Mouse (Mus musculus) hindbrain, postnatal 0 days (tissue): Measurements from ENCODE around the gene Itga8. TPM values are rescaled to one million over a fixed set of nuclear protein-coding genes. Genes with fewer than 3 reads are reported as not detected.

Source experiments
- ATAC-seq: fragments of 200-750 bp; cut with Nextera tagmentation; 2 replicates; pipeline ENCODE4 v1.8.0; 2017; ENCODE audit warnings: mild to moderate bottlenecking, moderate TSS enrichment, moderate library complexity
- DNase-seq: peaks from one replicate; pipeline ENCODE4 v3.0.0-alpha.2; 2015; ENCODE audit warnings: low spot score
- H3K27ac ChIP-seq: fragments of 300-500 bp; sonication (generic); 2 replicates; pipeline ENCODE4 v1.5.1; 2014; ENCODE audit warnings: mild to moderate bottlenecking
- H3K27me3 ChIP-seq: fragments of 300-500 bp; sonication (generic); 2 replicates; pipeline ENCODE4 v1.6.1; 2014; ENCODE audit warnings: low read length, mixed read lengths; ENCODE audit not compliant: insufficient read depth
- H3K36me3 ChIP-seq: fragments of 300-500 bp; sonication (generic); 2 replicates; pipeline ENCODE4 v1.6.1; 2014; ENCODE audit warnings: low read length, mixed read lengths; ENCODE audit not compliant: insufficient read depth
- H3K4me1 ChIP-seq: fragments of 300-500 bp; sonication (generic); 2 replicates; pipeline ENCODE4 v1.6.1; 2014; ENCODE audit warnings: antibody characterized with exemption, low read length, mixed read lengths; ENCODE audit not compliant: insufficient read depth
- H3K4me2 ChIP-seq: fragments of 300-500 bp; sonication (generic); 2 replicates; pipeline ENCODE4 v1.6.1; 2014; ENCODE audit warnings: low read depth, mild to moderate bottlenecking, low read length, moderate library complexity, mixed read lengths
- H3K4me3 ChIP-seq: fragments of 300-500 bp; sonication (generic); 2 replicates; pipeline ENCODE4 v1.5.1; 2014; ENCODE audit warnings: low read length
- H3K9ac ChIP-seq: fragments of 300-500 bp; sonication (generic); replicated peaks from 2 replicates; pipeline ENCODE4 v1.6.1; 2014; ENCODE audit warnings: mild to moderate bottlenecking, low read length, moderate library complexity, mixed read lengths
- H3K9me3 ChIP-seq: fragments of 300-500 bp; sonication (generic); 2 replicates; pipeline ENCODE4 v1.6.1; 2016; ENCODE audit warnings: low read length, mixed read lengths
- CTCF ChIP-seq: IDR thresholded peaks from 2 replicates; pipeline ENCODE4 v1.5.1; 2016; ENCODE audit warnings: antibody characterized with exemption, control low read depth, low read depth
- WGBS: fragments of 180-500 bp; shearing (Covaris S2); extraction: QIAGEN DNeasy Blood & Tissue Kit; methylation state at CpG from one replicate; pipeline ENCODE4 v1.1.7; 2014; 5-methylcytosine and 5-hydroxymethylcytosine counted together
- polyA plus RNA-seq: library from polyadenylated mRNA; unstranded; fragments of >200 nt; fragmentation: Nextera tagmentation; extraction: Ambion mirVana; gene quantifications from 2 replicates; pipeline ENCODE4 v1.2.1, GENCODE M21; 2015
- total RNA-seq: library from RNA; depleted of rRNA; stranded (reverse); fragments of >200 nt; gene quantifications from 2 replicates; pipeline ENCODE4 v1.2.3, GENCODE M21; 2014

The Itga8 gene
- total and polyA plus RNA-seq, 2 experiments from 2014 or later: 2.9 to 3.6 TPM

DNA sequence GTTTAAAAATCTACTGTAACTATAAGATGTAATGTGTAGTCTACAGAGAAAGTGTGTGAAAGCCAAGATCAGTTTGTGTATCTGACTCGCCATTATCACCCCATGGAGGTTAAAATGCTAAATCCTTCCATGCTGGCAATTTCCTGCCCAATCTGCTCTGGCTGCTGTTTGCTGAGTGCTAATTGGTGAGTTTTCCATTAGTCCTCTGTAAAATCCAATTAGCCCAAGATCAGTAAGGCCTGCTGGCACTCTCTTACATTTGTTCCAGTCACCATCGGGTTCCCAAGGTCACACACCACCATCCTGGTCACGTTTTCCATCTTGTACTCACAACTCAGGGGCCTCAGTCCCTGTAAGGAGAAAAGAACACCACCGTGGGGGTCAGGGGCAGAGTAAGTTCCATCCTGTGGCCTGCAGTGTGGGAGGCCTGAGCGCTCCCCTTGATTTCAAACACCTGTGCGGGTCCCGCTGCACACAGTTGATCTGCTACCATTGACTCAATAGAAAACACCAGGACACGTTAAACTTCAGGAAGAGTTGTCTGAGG, 119.2 kb downstream of the Itga8 start:
- 70% methylated on average over 8 of the region's 8 CpGs for WGBS
- H3K4me3 ChIP-seq: no peak overlapping the region
- no peak overlapping the region for H3K27ac ChIP-seq
- no peak for TF ChIP-seq CTCF
- H3K36me3 ChIP-seq: no peaks in the 10 kb centered on the region
- H3K9ac ChIP-seq: no peak overlapping the region
- H3K4me2 ChIP-seq: no peak overlapping the region
- H3K9me3 ChIP-seq: no peaks in the 10 kb centered on the region
- ATAC-seq: peak; percentile 27; the same call in 1 of the 2 replicates
- no peaks in the 10 kb centered on the region for H3K4me1 ChIP-seq
- H3K27me3 ChIP-seq: no peaks in the 10 kb centered on the region
- DNase-seq: no peak

DNA sequence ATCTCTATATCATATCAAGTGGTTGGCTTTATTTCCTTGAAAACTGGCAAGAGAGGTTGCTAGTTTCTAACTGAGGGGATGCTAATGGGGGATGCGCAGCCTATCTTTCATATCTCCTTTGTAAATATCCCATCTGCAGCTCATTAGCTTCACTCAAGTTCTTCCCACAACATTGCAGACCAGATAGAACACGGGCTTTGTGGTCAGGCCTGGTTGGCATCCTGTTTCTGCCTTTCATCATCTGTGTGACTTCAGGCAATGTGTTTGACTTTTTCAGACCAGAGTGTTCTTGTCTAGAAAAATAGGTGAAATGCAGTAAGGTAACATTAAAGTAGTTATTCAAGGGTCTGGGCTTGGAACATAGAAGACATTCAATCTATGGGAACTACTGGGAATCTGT, 121.1 kb downstream of the Itga8 start:
- Histone ChIP-seq H3K9ac (no peak overlapping the region), H3K4me3 (no peak overlapping the region), H3K4me2 (no peak overlapping the region), H3K36me3 (no peaks in the 10 kb centered on the region), H3K27me3 (no peaks in the 10 kb centered on the region), H3K9me3 (no peaks in the 10 kb centered on the region), H3K27ac (no peak overlapping the region), H3K4me1 (no peaks in the 10 kb centered on the region)
- no peak for TF ChIP-seq CTCF
- no peak for ATAC-seq
- DNase-seq: no peak
- 88% methylated on average over 2 of the region's 2 CpGs for WGBS

DNA sequence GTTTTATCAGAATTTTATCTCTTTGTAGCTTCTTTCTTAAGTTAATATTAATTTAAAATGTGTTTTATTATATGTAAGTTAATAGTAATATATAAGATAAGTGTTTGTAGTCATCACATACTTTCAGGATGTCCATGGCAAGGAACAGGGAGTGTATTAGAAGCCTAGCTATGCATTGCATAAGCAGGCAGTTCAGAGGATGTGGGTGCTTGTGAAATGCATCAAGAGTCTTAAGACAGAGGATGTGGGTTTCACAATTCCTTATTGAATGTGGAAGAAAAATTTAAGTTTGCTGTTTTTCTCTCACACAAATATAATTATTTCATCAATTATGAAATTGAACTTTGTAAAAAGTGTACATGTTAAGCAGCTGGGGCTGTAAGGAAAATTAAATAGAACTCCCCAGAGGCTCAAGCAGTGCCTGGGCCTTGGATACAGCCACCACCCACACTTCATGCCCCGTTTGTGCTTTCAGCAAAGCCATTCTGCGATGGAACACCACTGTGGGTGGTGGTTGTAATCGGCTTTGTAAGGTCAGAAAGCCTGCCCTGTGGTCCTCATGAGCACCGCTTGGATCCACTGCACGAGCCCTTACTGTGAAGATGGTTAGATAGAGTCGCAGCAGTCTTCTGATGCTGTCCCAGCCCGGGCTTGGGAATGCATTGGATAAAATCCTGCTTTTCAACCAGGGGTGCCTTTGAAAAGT, 126.8 kb downstream of the Itga8 start:
- Histone ChIP-seq H3K36me3 (no peaks in the 10 kb centered on the region), H3K4me2 (no peak overlapping the region), H3K9ac (no peak overlapping the region), H3K27me3 (no peaks in the 10 kb centered on the region), H3K27ac (no peak overlapping the region), H3K9me3 (no peaks in the 10 kb centered on the region), H3K4me1 (no peaks in the 10 kb centered on the region), H3K4me3 (no peak overlapping the region)
- TF ChIP-seq CTCF: no peak
- ATAC-seq (no peak), DNase-seq (no peak)
- WGBS: 45% methylated on average over 7 of the region's 7 CpGs

DNA sequence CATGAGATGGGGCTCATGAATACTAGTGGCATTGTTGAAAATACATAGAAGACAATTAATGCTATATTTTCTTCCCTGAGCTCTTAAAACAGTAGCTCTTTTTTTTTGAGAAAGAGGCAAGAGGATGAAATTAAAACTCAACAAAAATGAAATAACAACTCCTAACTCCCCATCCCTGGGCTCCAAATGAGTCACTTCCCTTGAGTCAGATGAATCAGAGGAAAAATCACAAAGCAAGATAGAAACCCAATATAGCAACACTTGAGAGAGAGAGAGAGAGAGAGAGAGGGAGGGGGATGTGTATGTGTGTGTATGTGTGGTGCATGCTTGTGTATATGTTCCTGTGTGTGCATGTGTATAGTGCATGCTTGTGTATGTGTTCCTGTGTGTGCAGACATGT, 131.5 kb downstream of the Itga8 start:
- ATAC-seq: no peak
- Histone ChIP-seq H3K27ac (no peak overlapping the region), H3K36me3 (no peaks in the 10 kb centered on the region)

DNA sequence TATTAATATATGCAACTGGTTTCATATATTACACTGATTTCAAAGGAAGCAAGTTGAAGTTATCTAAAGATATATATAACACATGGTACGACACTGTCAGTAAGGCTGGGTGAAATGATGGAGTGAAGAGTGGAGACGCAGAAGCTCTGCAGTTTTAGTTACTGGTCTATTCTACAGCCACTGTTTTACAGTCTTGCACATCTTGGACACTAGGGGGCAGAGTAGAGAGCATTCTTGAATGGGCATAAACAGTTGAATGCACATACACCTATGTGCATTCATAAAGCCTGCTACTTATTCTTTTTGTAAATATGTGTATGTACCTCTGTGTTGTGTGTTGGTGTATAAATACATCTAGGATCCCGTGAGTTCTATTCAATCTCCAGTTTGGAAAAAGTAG, 141.2 kb downstream of the Itga8 start:
- DNase-seq (peak; percentile 47), ATAC-seq (no peak)
- 81% methylated on average over 3 of the region's 3 CpGs for WGBS

More for the DNA sequence above, 131.5 kb downstream of the Itga8 start:
- H3K4me1 ChIP-seq: no peaks in the 10 kb centered on the region
- no peaks in the 10 kb centered on the region for H3K27me3 ChIP-seq
- no peak overlapping the region for H3K9ac ChIP-seq
- no peaks in the 10 kb centered on the region for H3K9me3 ChIP-seq
- H3K4me3 ChIP-seq: no peak overlapping the region
- no peak for TF ChIP-seq CTCF
- DNase-seq: no peak
- no peak overlapping the region for H3K4me2 ChIP-seq

DNA sequence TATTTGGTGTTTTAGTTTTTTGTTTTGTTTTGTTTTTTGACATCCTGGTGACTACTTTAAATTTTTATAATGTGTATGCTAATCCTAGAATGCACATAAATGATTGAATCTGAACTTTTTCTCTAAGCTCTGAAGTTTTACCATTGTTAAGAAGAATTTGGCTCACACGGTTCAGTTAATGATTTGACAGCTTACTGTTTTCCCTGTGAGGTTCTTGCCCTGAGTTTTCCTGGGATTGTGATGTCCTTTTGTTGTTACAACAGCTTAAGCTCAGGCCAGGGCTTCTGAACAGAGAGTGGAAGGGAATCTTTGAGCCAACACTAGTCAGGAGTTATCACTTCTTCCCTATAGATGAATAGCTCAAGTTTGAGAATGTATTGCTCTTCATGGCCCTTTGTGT, 144.7 kb downstream of the Itga8 start:
- Histone ChIP-seq H3K9me3 (no peaks in the 10 kb centered on the region), H3K27ac (no peak overlapping the region), H3K36me3 (no peaks in the 10 kb centered on the region), H3K9ac (no peak overlapping the region), H3K27me3 (no peaks in the 10 kb centered on the region), H3K4me3 (no peak overlapping the region), H3K4me1 (no peaks in the 10 kb centered on the region), H3K4me2 (no peak overlapping the region)
- ATAC-seq: no peak
- 51% methylated on average over 1 of the region's 1 CpGs for WGBS
- DNase-seq: no peak
- TF ChIP-seq CTCF: no peak

More for the DNA sequence above, 141.2 kb downstream of the Itga8 start:
- Histone ChIP-seq H3K27ac (no peak overlapping the region), H3K27me3 (no peaks in the 10 kb centered on the region), H3K4me2 (no peak overlapping the region), H3K9ac (no peak overlapping the region), H3K4me1 (no peaks in the 10 kb centered on the region), H3K4me3 (no peak overlapping the region), H3K36me3 (no peaks in the 10 kb centered on the region), H3K9me3 (no peaks in the 10 kb centered on the region)
- TF ChIP-seq CTCF: peak; percentile 57

DNA sequence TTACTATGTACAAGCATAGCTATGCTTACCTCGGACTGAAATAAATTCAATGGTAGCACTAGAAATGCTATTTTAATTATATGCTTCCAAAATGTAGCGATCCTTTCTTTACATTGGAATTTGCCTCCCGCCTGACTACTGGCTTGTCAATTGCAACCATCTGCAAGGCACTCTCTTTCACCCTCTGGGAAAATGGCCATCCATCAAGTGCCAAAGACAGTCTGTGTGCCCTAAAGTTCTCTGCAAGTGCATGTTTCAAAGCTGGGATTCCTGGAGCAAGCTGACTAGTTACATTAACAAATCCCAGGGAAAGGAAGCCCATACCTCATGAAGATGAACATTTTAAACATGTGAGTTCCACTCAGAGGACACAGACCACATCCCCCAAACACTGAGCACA, 145.3 kb downstream of the Itga8 start:
- TF ChIP-seq CTCF: no peak
- 59% methylated on average over 3 of the region's 3 CpGs for WGBS
- ATAC-seq: no peak

More for the DNA sequence above, 145.3 kb downstream of the Itga8 start:
- no peaks in the 10 kb centered on the region for H3K4me1 ChIP-seq
- H3K9ac ChIP-seq: no peak overlapping the region
- H3K9me3 ChIP-seq: no peaks in the 10 kb centered on the region
- H3K4me3 ChIP-seq: no peak overlapping the region
- H3K36me3 ChIP-seq: no peaks in the 10 kb centered on the region
- DNase-seq: no peak
- H3K27ac ChIP-seq: no peak overlapping the region
- H3K4me2 ChIP-seq: no peak overlapping the region
- no peaks in the 10 kb centered on the region for H3K27me3 ChIP-seq
